Mouse (Mus musculus): ENCODE data around the gene Sik3. TPM values are rescaled to one million over a fixed set of nuclear protein-coding genes. Genes with fewer than 3 reads are reported as not detected.

Gene Sik3
- polyA plus RNA-seq (2014; fragmentation: Illumina TruSeq; extraction: RNeasy Lipid Tissue Mini Kit (QIAGEN cat#74804); ENCODE audit: low read depth, low replicate concordance), result 23.2 TPM

DNA sequence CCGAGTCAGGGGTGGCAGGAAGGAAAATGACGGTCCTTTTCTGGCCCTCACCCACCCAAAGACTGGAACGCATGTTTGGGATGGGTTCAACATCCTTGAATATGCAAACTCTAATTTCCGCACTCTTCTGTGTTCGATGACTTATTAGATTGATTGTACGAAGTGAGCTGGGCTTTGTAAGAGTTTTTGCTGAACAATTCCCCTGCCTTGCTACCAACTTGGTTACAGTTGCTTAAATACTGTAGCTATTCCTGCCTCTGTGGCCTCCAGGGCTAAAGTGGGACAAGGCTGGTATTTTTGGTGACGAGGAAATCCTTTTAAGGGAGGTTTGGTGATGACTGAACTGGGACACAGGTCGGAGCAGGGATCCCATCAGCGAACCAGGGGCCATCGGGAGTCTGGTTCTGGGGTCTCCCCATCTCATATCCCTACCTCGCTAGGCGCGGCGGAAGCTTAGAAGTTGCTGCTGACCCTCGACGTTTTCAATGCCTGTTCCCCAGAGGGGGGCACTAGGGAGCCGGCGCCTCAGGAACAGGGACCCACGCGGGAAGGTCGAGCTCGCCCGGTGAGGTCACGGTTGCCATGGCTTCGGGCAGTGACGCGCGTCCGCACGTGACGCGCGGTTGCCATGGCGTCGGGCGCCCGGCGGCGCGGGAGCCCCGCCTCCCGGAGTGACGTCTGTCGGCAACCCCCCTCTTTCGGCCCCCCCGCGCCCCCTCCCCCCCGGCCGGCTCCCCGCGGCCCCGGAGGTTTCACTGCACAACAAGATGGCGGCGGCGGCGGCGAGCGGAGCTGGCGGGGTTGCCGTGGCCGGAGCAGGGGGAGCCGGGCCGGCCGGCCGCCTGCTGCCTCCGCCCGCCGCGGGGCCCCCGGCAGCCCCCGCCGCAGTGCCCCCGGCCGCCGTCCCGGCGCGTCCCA lies at the start of gene Sik3, which contains the start of gene Pafah1b2:
Gene Sik3, plus strand, starts transcription at position 730 of the 918 bp plus-strand sequence.
Gene Pafah1b2, minus strand, starts transcription at position 600 of the 918 bp plus-strand sequence.

GRCm38 (mm10) chr9:46228491-46228890 lies 215.9 kb downstream of the Sik3 start, which contains the start of gene Apoa1:
Apoa1 (plus strand) TSS chr9:46228580.

DNA sequence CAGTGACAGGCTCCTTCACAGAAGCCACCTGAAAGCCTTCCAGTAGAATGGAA lies 222.8 kb downstream of the Sik3 start, which contains the start of gene Apoc3:
Gene Apoc3, minus strand, starts transcription at position 41 of the 53 bp plus-strand sequence.

GRCm38 (mm10) chr9:46240526-46241153 lies 228.0 kb downstream of the Sik3 start, which contains the start of gene Apoa4:
Apoa4 (plus strand) TSS chr9:46240696.

DNA sequence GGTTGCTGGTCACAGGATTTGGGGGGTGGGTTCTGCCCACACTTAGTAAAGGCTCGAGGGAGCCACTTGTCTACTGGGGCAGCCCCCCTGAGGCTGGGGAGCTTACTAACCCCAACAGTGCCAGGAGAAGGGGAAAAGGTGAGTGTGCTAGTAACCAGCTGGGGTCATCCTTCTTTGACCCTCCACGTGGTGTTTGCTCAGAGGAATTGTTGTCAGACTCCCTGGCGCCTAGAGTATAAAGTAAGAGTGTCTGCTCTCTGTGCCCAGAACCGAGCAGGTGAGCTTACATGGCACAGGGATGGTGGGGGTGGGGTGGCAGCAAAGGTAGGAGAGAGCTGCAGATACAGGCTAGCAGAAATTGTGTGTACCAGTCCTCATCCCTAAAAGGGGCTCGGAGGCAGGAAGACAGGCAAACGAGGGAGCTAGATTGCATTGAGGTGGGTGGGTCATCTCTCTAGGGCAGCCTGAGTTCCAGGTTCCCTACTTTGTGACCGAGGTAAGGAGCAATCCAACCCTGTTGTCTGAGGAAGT lies 255.8 kb downstream of the Sik3 start, which contains the start of gene Apoa5:
Gene Apoa5, plus strand, starts transcription at position 291 of the 531 bp plus-strand sequence.

GRCm38 (mm10) chr9:46272677-46273454 lies 260.2 kb downstream of the Sik3 start, which contains the start of gene Zpr1:
Zpr1 (plus strand) TSS chr9:46273064.

Other genes starting within 250 kb of the Sik3 start
- gene Cep164, start 184.1 kb upstream of the Sik3 start, polyA plus RNA-seq (2014; fragmentation: Illumina TruSeq; extraction: RNeasy Lipid Tissue Mini Kit (QIAGEN cat#74804); ENCODE audit: low read depth, low replicate concordance), result 27.6 TPM
- 15.7 TPM for gene Bace1, start 174.2 kb upstream of the Sik3 start, polyA plus RNA-seq (2014; fragmentation: Illumina TruSeq; extraction: RNeasy Lipid Tissue Mini Kit (QIAGEN cat#74804); ENCODE audit: low read depth, low replicate concordance)
- 26.4 TPM for gene Pcsk7, start 106.3 kb upstream of the Sik3 start, polyA plus RNA-seq (2014; fragmentation: Illumina TruSeq; extraction: RNeasy Lipid Tissue Mini Kit (QIAGEN cat#74804); ENCODE audit: low read depth, low replicate concordance)
- 19.1 TPM for gene Rnf214, start 105.9 kb upstream of the Sik3 start, polyA plus RNA-seq (2014; fragmentation: Illumina TruSeq; extraction: RNeasy Lipid Tissue Mini Kit (QIAGEN cat#74804); ENCODE audit: low read depth, low replicate concordance)
- 199 TPM for gene Tagln, start 76.8 kb upstream of the Sik3 start, polyA plus RNA-seq (2014; fragmentation: Illumina TruSeq; extraction: RNeasy Lipid Tissue Mini Kit (QIAGEN cat#74804); ENCODE audit: low read depth, low replicate concordance)
- gene Sidt2, start 57.6 kb upstream of the Sik3 start, polyA plus RNA-seq (2014; fragmentation: Illumina TruSeq; extraction: RNeasy Lipid Tissue Mini Kit (QIAGEN cat#74804); ENCODE audit: low read depth, low replicate concordance), result 142 TPM
- gene Pafah1b2, start 130 bp upstream of the Sik3 start, polyA plus RNA-seq (2014; fragmentation: Illumina TruSeq; extraction: RNeasy Lipid Tissue Mini Kit (QIAGEN cat#74804); ENCODE audit: low read depth, low replicate concordance), result 48.7 TPM
- 1.2 TPM for gene Apoa1, start 215.8 kb downstream of the Sik3 start, polyA plus RNA-seq (2014; fragmentation: Illumina TruSeq; extraction: RNeasy Lipid Tissue Mini Kit (QIAGEN cat#74804); ENCODE audit: low read depth, low replicate concordance)
- 5.3 TPM for gene Apoc3, start 222.8 kb downstream of the Sik3 start, polyA plus RNA-seq (2014; fragmentation: Illumina TruSeq; extraction: RNeasy Lipid Tissue Mini Kit (QIAGEN cat#74804); ENCODE audit: low read depth, low replicate concordance)
- not detected for gene Apoa4, start 227.9 kb downstream of the Sik3 start, polyA plus RNA-seq (2014; fragmentation: Illumina TruSeq; extraction: RNeasy Lipid Tissue Mini Kit (QIAGEN cat#74804); ENCODE audit: low read depth, low replicate concordance)